Mouse (Mus musculus): ENCODE data around the gene Eya3.

GRCm38 (mm10) chr4:132718251-132718650 is 79.5 kb downstream of the Eya3 start:
- no peak for TF ChIP-seq CTCF (IDR thresholded peaks at IDR 0.05)
- no peak for TF ChIP-seq POLR2A (IDR thresholded peaks at IDR 0.05; ENCODE audit: insufficient read depth, low read depth, low read length)
